Mouse (Mus musculus) heart, adult 2 months (tissue): ENCODE measurements around the gene Zfp593. TPM values are rescaled to one million over a fixed set of nuclear protein-coding genes. Genes with fewer than 3 reads are reported as not detected.

Experiments
- DNase-seq, 2 experiments: peaks; one replicate each; pipeline ENCODE4 v3.0.0; 2021
- H3K27ac ChIP-seq: fragments of 200-600 bp; 2 replicates; pipeline ENCODE4 v1.8.1; 2022
- H3K27me3 ChIP-seq: fragments of 200-500 bp; 2 replicates; pipeline ENCODE4 v1.6.1; 2012; ENCODE audit warnings: mild to moderate bottlenecking, low read length, inconsistent platforms, mixed read lengths; ENCODE audit not compliant: control insufficient read depth, insufficient read depth
- H3K36me3 ChIP-seq: fragments of 200-500 bp; 2 replicates; pipeline ENCODE4 v1.6.1; 2012; ENCODE audit warnings: low read length, inconsistent platforms; ENCODE audit not compliant: control insufficient read depth, insufficient read depth
- H3K4me1 ChIP-seq: fragments of 200-500 bp; 2 replicates; pipeline ENCODE4 v1.6.1; 2011; ENCODE audit warnings: low read length; ENCODE audit not compliant: control insufficient read depth, insufficient read depth
- H3K4me3 ChIP-seq: fragments of 200-600 bp; 2 replicates; pipeline ENCODE4 v1.8.1; 2022
- H3K79me2 ChIP-seq: fragments of 200-500 bp; replicated peaks from 2 replicates; pipeline ENCODE4 v1.6.1; 2012; ENCODE audit warnings: mild to moderate bottlenecking, inconsistent platforms, low read length, moderate library complexity, mixed read lengths; ENCODE audit not compliant: control insufficient read depth, insufficient read depth
- H3K9ac ChIP-seq: fragments of 200-500 bp; 2 replicates; pipeline ENCODE4 v1.6.1; 2012; ENCODE audit warnings: low read depth, mild to moderate bottlenecking, control low read depth, inconsistent platforms, low read length, mixed read lengths
- CTCF ChIP-seq: fragments of 200-600 bp; IDR thresholded peaks from 2 replicates; pipeline ENCODE4 v1.8.1; 2022; ENCODE audit warnings: antibody characterized with exemption, mild to moderate bottlenecking, moderate library complexity
- EP300 ChIP-seq: fragments of 200-500 bp; IDR thresholded peaks from 2 replicates; pipeline ENCODE4 v1.6.1; 2011; ENCODE audit warnings: low read depth, low read length, control low read depth; ENCODE audit not compliant: insufficient read depth
- POLR2A ChIP-seq: fragments of 200-500 bp; IDR thresholded peaks from 2 replicates; pipeline ENCODE4 v1.6.1; 2011; ENCODE audit warnings: mild to moderate bottlenecking, low read depth, low read length, control low read depth; ENCODE audit not compliant: insufficient read depth
- WGBS: fragments of 180-500 bp; shearing (Covaris S2); methylation state at CpG from one replicate; pipeline ENCODE4 v1.1.7; 2018; 5-methylcytosine and 5-hydroxymethylcytosine counted together
- intact Hi-C: fragments of 180-260 bp; cut with DNase I; formaldehyde crosslinking; loops from one replicate; pipeline ENCODE4 v1.15.1; 2025
- polyA plus RNA-seq: library from polyadenylated mRNA; depleted of rRNA; stranded (reverse); fragments of >200 nt; gene quantifications from 2 replicates; pipeline ENCODE4 v1.2.3, GENCODE M21; 2012; rRNA removed
- total RNA-seq, 2 experiments: library from RNA; stranded (reverse); gene quantifications; 2 replicates each; pipeline ENCODE4 v1.2.3; 2021

The Zfp593 gene
- total and polyA plus RNA-seq, 3 experiments = 2.8 to 4.3 (median 3.3) TPM

DNA sequence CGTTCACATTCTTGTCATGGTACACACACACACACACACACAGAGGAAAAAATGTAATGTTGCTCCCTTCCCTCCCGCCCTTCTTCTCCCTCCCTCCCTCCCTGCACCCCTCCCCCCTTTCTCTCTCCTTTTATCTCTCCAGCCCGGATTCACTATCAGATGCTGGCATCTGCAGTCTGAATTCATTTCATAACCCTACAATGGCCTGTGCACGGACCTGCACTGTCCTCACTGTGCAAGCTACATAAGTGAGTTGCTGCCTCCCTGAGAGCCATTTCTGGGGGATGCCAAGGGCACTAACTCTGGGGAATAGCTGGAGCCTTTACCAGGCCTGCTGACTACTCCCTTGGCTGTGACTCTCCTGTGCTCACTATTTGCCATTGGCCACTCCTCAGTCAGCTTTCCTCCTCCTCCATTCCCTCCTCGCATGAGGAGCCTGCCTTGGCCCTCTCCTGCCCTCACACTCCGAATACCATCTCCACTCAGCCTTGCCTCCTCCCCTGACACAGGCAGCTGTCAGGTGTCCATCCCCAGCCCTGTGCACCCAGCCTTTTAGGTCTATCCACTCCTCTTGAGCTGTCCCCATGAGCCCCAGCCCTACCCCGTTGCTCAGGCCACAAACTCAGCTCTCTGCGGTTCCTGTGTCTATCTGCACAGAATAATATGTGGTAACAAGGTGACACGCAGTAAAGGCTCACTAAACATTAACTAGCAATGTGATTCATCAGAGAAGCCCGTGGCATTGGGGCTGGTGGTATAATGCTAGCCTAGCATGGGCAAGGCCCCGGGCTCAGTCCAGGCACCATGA lies 22.4 kb downstream of the Zfp593 start:
- Histone ChIP-seq H3K9ac (no peak overlapping the region), H3K27ac (no peak overlapping the region), H3K4me3 (no peak overlapping the region), H3K36me3 (no peaks in the 10 kb centered on the region), H3K27me3 (no peaks in the 10 kb centered on the region), H3K79me2 (no peaks in the 10 kb centered on the region), H3K4me1 (no peaks in the 10 kb centered on the region)
- TF ChIP-seq POLR2A = no peak
- TF ChIP-seq CTCF = no peak
- no peak for TF ChIP-seq EP300
- intact Hi-C loops = no loop called here
- 62% methylated on average over 11 of the region's 11 CpGs for WGBS
- no peak for DNase-seq

DNA sequence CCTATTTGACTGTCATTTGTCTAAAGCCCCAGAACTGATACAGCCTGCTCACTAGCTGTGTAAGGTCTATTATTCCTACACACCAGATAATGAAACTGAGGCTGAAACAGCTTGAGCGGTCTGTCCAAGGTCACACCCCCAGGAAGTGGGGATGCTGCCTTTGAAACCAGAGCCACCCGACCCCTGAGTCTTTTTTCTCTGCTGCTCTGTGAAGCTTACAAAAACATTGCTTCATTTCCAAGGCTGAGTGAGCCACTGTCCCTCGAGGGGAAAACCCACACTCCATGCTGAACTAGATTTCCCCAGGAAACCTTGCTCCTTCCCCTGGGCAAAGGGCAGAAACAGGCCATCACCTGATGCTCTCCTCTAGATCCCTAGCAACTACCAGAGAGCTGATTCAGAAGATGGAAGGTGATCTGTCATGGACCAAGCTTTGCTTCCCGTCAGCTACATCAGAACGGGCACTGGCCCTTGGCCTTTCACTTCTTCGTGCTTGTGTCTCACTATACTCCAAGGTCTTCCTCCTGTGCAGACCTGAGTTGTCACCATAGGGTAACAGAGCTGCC lies 38.8 kb downstream of the Zfp593 start:
- H3K36me3 ChIP-seq = no peaks in the 10 kb centered on the region
- no peak overlapping the region for H3K9ac ChIP-seq
- intact Hi-C loops = no loop called here
- DNase-seq = no peak
- WGBS = 59% methylated on average over 6 of the region's 6 CpGs
- no peaks in the 10 kb centered on the region for H3K27me3 ChIP-seq
- H3K4me1 ChIP-seq = no peaks in the 10 kb centered on the region
- no peak overlapping the region for H3K27ac ChIP-seq
- no peak for TF ChIP-seq EP300
- no peak for TF ChIP-seq POLR2A
- no peak for TF ChIP-seq CTCF
- H3K79me2 ChIP-seq = no peaks in the 10 kb centered on the region
- H3K4me3 ChIP-seq = no peak overlapping the region

DNA sequence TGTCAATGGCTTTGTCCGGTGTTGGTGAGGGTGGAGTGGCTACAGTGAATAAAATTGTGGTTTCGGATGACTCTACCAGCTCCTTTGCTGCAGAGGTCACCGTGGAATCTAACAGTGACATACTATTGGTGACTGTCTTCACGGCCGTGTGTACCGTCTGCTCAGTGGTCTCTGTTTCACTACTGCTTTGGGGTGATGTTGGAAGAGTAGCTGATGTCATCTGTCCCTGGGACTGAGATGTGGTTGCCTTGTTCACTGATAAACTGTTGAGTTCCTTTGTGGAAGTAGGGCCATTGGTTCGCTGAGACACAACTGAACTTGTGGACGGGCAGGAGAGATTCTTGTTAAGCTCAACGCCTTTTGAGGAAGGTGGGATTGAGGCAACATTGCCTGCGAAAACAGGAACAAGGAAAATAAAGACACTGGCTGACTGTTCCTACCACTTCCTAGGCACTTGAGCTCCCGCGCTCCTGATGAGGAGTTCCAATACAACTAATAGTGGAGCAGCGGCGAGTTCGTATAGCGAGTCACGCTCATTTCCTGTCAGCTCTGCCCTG lies 42.0 kb downstream of the Zfp593 start:
- WGBS = 71% methylated on average over 17 of the region's 17 CpGs
- H3K79me2 ChIP-seq = no peaks in the 10 kb centered on the region
- no peak overlapping the region for H3K9ac ChIP-seq
- no peak for DNase-seq
- H3K27ac ChIP-seq = no peak overlapping the region
- intact Hi-C loops = no loop called here
- TF ChIP-seq CTCF = no peak
- no peak for TF ChIP-seq POLR2A
- TF ChIP-seq EP300 = no peak
- no peaks in the 10 kb centered on the region for H3K36me3 ChIP-seq
- H3K27me3 ChIP-seq = no peaks in the 10 kb centered on the region
- no peak overlapping the region for H3K4me3 ChIP-seq
- H3K4me1 ChIP-seq = no peaks in the 10 kb centered on the region

DNA sequence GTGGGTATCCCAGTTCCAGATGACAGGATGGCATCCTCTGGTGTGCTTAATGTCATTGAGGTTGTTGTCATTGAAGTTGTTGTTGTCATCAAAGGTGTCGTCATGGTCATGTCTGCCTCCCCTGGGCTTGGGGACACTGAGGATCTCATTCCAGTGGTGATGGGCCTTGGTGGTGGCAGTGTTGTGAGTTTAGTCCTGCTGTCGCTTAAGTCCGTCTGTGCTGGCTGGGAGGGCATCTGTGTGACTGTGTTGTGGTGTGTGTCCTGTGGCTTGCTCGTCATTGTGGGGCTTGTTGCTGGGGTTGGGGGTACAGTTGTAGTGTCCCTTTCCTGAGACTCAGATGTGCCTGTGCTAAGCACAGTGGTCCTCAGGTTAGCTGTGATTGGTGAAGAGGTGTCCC lies 42.5 kb downstream of the Zfp593 start, which contains the start of gene Gm7534:
TSS of gene Gm7534 (minus strand) at position 101 of the 400 bp plus-strand sequence.
- Histone ChIP-seq H3K9ac (no peak within 1 kb of the TSS), H3K36me3 (no peaks in the 10 kb centered on the region), H3K79me2 (no peaks in the 10 kb centered on the region), H3K4me3 (no peak within 1 kb of the TSS), H3K4me1 (no peaks in the 10 kb centered on the region), H3K27ac (no peak within 1 kb of the TSS), H3K27me3 (no peaks in the 10 kb centered on the region)
- intact Hi-C loops = no loop called here
- WGBS = 87% methylated on average over 4 of the region's 4 CpGs
- DNase-seq = no peak
- TF ChIP-seq CTCF (no peak), EP300 (no peak), POLR2A (no peak)

DNA sequence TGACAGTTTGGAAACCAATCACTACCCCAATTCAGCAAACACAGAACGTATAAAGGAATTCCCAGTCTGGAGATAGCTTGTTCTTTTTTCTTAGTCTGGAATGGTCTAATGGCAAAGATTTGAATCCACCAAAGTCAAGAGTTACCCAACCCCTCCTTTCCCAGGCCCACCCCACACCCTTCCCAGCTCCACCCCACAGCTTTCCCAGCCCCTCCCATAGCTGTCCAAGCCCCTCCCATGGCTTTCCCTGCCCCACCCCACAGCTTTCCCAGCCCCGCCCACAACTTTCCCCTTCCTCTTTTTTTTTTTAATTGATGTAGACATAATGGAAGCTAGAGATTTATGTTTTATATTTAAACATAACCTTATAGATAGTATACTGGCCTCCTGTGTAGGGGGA lies 46.0 kb downstream of the Zfp593 start:
- no peak for DNase-seq
- Histone ChIP-seq H3K4me3 (no peak overlapping the region), H3K4me1 (no peaks in the 10 kb centered on the region), H3K79me2 (no peaks in the 10 kb centered on the region), H3K27me3 (no peaks in the 10 kb centered on the region), H3K27ac (no peak overlapping the region), H3K9ac (no peak overlapping the region), H3K36me3 (no peaks in the 10 kb centered on the region)
- no peak for TF ChIP-seq EP300
- TF ChIP-seq POLR2A = no peak
- TF ChIP-seq CTCF = no peak
- WGBS = 70% methylated on average over 2 of the region's 2 CpGs
- intact Hi-C loops = no loop called here

Other genes with a start within 250 kb of the Zfp593 start
- gene Dhdds, start 244.7 kb downstream of the Zfp593 start, total RNA-seq = 10 to 100 TPM; 28.3 to 28.8 TPM
- gene Dhdds, start 244.7 kb downstream of the Zfp593 start, polyA plus RNA-seq = 21.6 and 34.2 TPM in 2 replicates
- gene Lin28a, start 226.8 kb downstream of the Zfp593 start, total RNA-seq = not detected
- not detected in 2 replicates for gene Lin28a, start 226.8 kb downstream of the Zfp593 start, polyA plus RNA-seq
- gene Zfp683, start 191.8 kb downstream of the Zfp593 start, total RNA-seq = not detected
- not detected in 2 replicates for gene Zfp683, start 191.8 kb downstream of the Zfp593 start, polyA plus RNA-seq
- gene Crybg2, start 184.8 kb downstream of the Zfp593 start, total RNA-seq = not detected
- gene Crybg2, start 184.8 kb downstream of the Zfp593 start, polyA plus RNA-seq = 0.49 TPM in 1 of 2 replicates, not detected in the other
- gene Cd52, start 150.5 kb downstream of the Zfp593 start, total RNA-seq = 1 to 10 TPM; 4.1 to 5.8 TPM
- 9.0 and 19.2 TPM in 2 replicates for gene Cd52, start 150.5 kb downstream of the Zfp593 start, polyA plus RNA-seq
- gene Ubxn11, start 143.0 kb downstream of the Zfp593 start, total RNA-seq = 1 to 10 TPM; 1.6 to 2.1 TPM
- 3.3 and 6.9 TPM in 2 replicates for gene Ubxn11, start 143.0 kb downstream of the Zfp593 start, polyA plus RNA-seq
- gene Sh3bgrl3, start 116.8 kb downstream of the Zfp593 start, total RNA-seq = 10 to 100 TPM; 34.3 to 45.7 TPM
- gene Sh3bgrl3, start 116.8 kb downstream of the Zfp593 start, polyA plus RNA-seq = 98.9 and 139 TPM in 2 replicates
- 10 to 100 TPM; 54.4 to 63.2 TPM for gene Cep85, start 58.5 kb downstream of the Zfp593 start, total RNA-seq
- 52.2 and 73.7 TPM in 2 replicates for gene Cep85, start 58.5 kb downstream of the Zfp593 start, polyA plus RNA-seq
- not detected for gene Gm7534, start 42.6 kb downstream of the Zfp593 start, total RNA-seq
- gene Gm7534, start 42.6 kb downstream of the Zfp593 start, polyA plus RNA-seq = not detected in 2 replicates
- gene Catsper4, start 18.2 kb downstream of the Zfp593 start, total RNA-seq = not detected
- not detected in 2 replicates for gene Catsper4, start 18.2 kb downstream of the Zfp593 start, polyA plus RNA-seq
- 1 to 10 TPM; 4.1 to 6.7 TPM for gene Cnksr1, start 7.2 kb downstream of the Zfp593 start, total RNA-seq
- 3.3 and 4.4 TPM in 2 replicates for gene Cnksr1, start 7.2 kb downstream of the Zfp593 start, polyA plus RNA-seq
- gene E130218I03Rik, start 1.9 kb downstream of the Zfp593 start, total RNA-seq = not detected
- gene E130218I03Rik, start 1.9 kb downstream of the Zfp593 start, polyA plus RNA-seq = not detected in 2 replicates
- gene Gm30191, start 1.3 kb upstream of the Zfp593 start, total RNA-seq = not detected
- not detected in 2 replicates for gene Gm30191, start 1.3 kb upstream of the Zfp593 start, polyA plus RNA-seq
- gene Grrp1, start 8.5 kb upstream of the Zfp593 start, total RNA-seq = 1 to 10 TPM; 5.2 to 5.7 TPM
- gene Grrp1, start 8.5 kb upstream of the Zfp593 start, polyA plus RNA-seq = 10.0 and 11.0 TPM in 2 replicates
- gene Pdik1l, start 42.3 kb upstream of the Zfp593 start, total RNA-seq = 1 to 10 TPM; 5.3 to 7.6 TPM
- gene Pdik1l, start 42.3 kb upstream of the Zfp593 start, polyA plus RNA-seq = 1.00 and 4.0 TPM in 2 replicates
- gene Trim63, start 69.5 kb upstream of the Zfp593 start, total RNA-seq = 100 to 1,000 TPM; 209 to 210 TPM
- gene Trim63, start 69.5 kb upstream of the Zfp593 start, polyA plus RNA-seq = 142 and 215 TPM in 2 replicates
- under 1 TPM; 0.45 to 0.65 TPM for gene Slc30a2, start 97.6 kb upstream of the Zfp593 start, total RNA-seq
- gene Slc30a2, start 97.6 kb upstream of the Zfp593 start, polyA plus RNA-seq = 0.12 and 0.35 TPM in 2 replicates
- gene Extl1, start 138.3 kb upstream of the Zfp593 start, total RNA-seq = 10 to 100 TPM; 18.0 to 19.6 TPM
- 23.7 and 24.4 TPM in 2 replicates for gene Extl1, start 138.3 kb upstream of the Zfp593 start, polyA plus RNA-seq
- gene Pafah2, start 150.7 kb upstream of the Zfp593 start, total RNA-seq = 10 to 100 TPM in 1 of 2 experiments, 1 to 10 TPM in 1; 6.4 to 11.0 TPM
- 11.7 and 17.8 TPM in 2 replicates for gene Pafah2, start 150.7 kb upstream of the Zfp593 start, polyA plus RNA-seq
- 10 to 100 TPM; 20.1 to 23.0 TPM for gene Stmn1, start 222.7 kb upstream of the Zfp593 start, total RNA-seq
- 7.2 and 10.9 TPM in 2 replicates for gene Stmn1, start 222.7 kb upstream of the Zfp593 start, polyA plus RNA-seq